Mouse (Mus musculus) forebrain, embryonic 13.5 days (tissue): Measurements from ENCODE around the gene Brinp3. TPM values are rescaled to one million over a fixed set of nuclear protein-coding genes. Genes with fewer than 3 reads are reported as not detected.

Experiments used
- ATAC-seq: fragments of 200-750 bp; cut with Nextera tagmentation; 2 replicates; pipeline ENCODE4 v1.8.0; 2017
- H3K27ac ChIP-seq: fragments of 300-500 bp; sonication (generic); 2 replicates; pipeline ENCODE4 v1.5.1; 2015; ENCODE audit warnings: inconsistent platforms, mild to moderate bottlenecking, moderate library complexity
- H3K27me3 ChIP-seq: fragments of 300-500 bp; sonication (generic); 2 replicates; pipeline ENCODE4 v1.6.1; 2015; ENCODE audit warnings: mild to moderate bottlenecking, inconsistent platforms
- H3K36me3 ChIP-seq: fragments of 300-500 bp; sonication (generic); 2 replicates; pipeline ENCODE4 v1.6.1; 2015; ENCODE audit warnings: mild to moderate bottlenecking, inconsistent platforms; ENCODE audit not compliant: poor library complexity, severe bottlenecking
- H3K4me1 ChIP-seq: fragments of 300-500 bp; sonication (generic); 2 replicates; pipeline ENCODE4 v1.6.1; 2015; ENCODE audit warnings: inconsistent platforms
- H3K4me2 ChIP-seq: fragments of 300-500 bp; sonication (generic); 2 replicates; pipeline ENCODE4 v1.6.1; 2015; ENCODE audit warnings: inconsistent platforms, mild to moderate bottlenecking, moderate library complexity
- H3K4me3 ChIP-seq: fragments of 300-500 bp; sonication (generic); 2 replicates; pipeline ENCODE4 v1.5.1; 2015; ENCODE audit warnings: mild to moderate bottlenecking, inconsistent platforms
- H3K9ac ChIP-seq: fragments of 300-500 bp; sonication (generic); 2 replicates; pipeline ENCODE4 v1.6.1; 2015; ENCODE audit warnings: mild to moderate bottlenecking, inconsistent platforms
- H3K9me3 ChIP-seq: fragments of 300-500 bp; sonication (generic); replicated peaks from 2 replicates; pipeline ENCODE4 v1.6.1; 2016; ENCODE audit warnings: inconsistent platforms
- WGBS: fragments of 180-500 bp; shearing (Covaris S2); methylation state at CpG from one replicate; pipeline ENCODE4 v1.1.7; 2015; 5-methylcytosine and 5-hydroxymethylcytosine counted together
- polyA plus RNA-seq: library from polyadenylated mRNA; unstranded; fragments of >200 nt; fragmentation: Nextera tagmentation; extraction: Ambion mirVana; gene quantifications from 2 replicates; pipeline ENCODE4 v1.2.1, GENCODE M21; 2015

The Brinp3 gene
- polyA plus RNA-seq, 1 experiment from 2014 or later, result 3.7 TPM

- H3K4me3 ChIP-seq, result no peak overlapping the region
- H3K27me3 ChIP-seq, result no peaks in the 10 kb centered on the region
- H3K9me3 ChIP-seq, result no peaks in the 10 kb centered on the region
- WGBS, result 78% methylated on average over 4 of the region's 4 CpGs
- no peak overlapping the region for H3K9ac ChIP-seq
- no peaks in the 10 kb centered on the region for H3K4me1 ChIP-seq
- H3K27ac ChIP-seq, result no peak overlapping the region
- ATAC-seq, result no peak
- H3K4me2 ChIP-seq, result no peak overlapping the region
- no peaks in the 10 kb centered on the region for H3K36me3 ChIP-seq
Observed at GRCm38 (mm10) chr1:146807765-146808164, 313.2 kb downstream of the Brinp3 start.

DNA sequence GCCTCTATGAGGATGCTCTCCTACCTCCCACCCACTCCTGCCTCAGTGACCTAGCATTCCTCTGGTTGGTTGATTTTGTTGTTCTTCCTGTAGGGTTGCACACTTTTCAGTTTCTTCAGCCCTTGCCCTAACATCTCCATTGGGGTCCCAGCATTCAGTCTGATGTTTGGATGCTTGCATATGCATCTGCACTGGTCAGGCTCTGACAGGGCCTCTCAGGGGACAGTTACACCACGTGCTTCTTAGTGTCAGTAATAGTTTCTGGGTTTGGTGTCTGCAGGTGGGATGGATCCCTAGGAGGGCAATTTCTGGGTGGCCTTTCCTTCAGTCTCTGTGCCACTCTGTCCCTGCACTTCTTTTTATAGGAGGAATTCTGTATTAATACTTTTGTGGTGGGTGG, 339.3 kb downstream of the Brinp3 start:
- Histone ChIP-seq H3K27me3 (no peaks in the 10 kb centered on the region), H3K27ac (no peak overlapping the region), H3K36me3 (no peaks in the 10 kb centered on the region), H3K4me1 (no peaks in the 10 kb centered on the region), H3K9ac (no peak overlapping the region), H3K4me2 (no peak overlapping the region), H3K9me3 (no peaks in the 10 kb centered on the region), H3K4me3 (no peak overlapping the region)
- ATAC-seq, result no peak
- WGBS, result 27% methylated on average over 1 of the region's 1 CpGs

DNA sequence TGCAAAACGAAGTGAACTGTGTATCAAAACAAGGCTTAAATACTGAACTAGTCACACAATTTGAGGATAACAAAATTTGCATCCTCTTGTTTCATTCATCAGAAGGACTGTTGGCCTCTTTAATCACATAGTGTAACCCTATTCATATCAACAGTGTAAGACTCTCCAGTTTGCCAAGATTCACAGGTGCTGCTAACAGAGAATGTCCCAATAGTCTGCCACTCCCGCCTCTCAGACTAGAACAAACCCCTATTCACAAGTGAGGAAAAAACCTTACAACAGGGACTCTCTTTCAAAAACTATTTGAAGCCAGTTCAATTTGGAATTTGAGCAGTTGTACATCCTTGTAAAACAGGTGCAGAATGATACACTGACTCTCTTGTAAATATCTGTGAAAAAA, 349.5 kb downstream of the Brinp3 start:
- H3K4me2 ChIP-seq, result no peak overlapping the region
- H3K4me3 ChIP-seq, result no peak overlapping the region
- no peaks in the 10 kb centered on the region for H3K4me1 ChIP-seq
- H3K36me3 ChIP-seq, result no peaks in the 10 kb centered on the region
- no peak for ATAC-seq
- H3K9ac ChIP-seq, result no peak overlapping the region
- H3K27ac ChIP-seq, result no peak overlapping the region
- H3K27me3 ChIP-seq, result no peaks in the 10 kb centered on the region
- 54% methylated on average over 2 of the region's 2 CpGs for WGBS
- no peaks in the 10 kb centered on the region for H3K9me3 ChIP-seq

DNA sequence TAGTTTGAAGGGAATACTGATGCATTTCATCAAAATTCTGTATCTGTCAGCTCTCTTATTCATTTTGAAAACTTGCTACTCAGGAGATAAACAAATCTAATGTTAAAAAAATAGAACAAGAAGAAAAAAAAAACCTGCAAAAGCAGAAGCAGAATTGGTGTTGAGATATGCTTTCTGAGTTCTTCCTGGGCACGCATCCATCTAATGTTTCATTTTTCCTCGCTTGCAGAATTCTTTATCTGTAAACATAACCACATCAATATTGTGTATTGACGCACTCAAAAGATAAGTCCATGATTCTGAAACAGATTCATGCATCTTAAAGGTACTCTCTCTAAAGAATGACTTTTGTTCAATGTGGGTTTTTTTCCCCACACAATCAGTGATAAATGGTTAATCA, 354.3 kb downstream of the Brinp3 start:
- 89% methylated on average over 3 of the region's 3 CpGs for WGBS
- Histone ChIP-seq H3K27ac (no peak overlapping the region), H3K36me3 (no peaks in the 10 kb centered on the region), H3K9me3 (no peaks in the 10 kb centered on the region), H3K27me3 (no peaks in the 10 kb centered on the region), H3K4me1 (no peaks in the 10 kb centered on the region), H3K9ac (no peak overlapping the region), H3K4me3 (no peak overlapping the region), H3K4me2 (no peak overlapping the region)
- no peak for ATAC-seq

DNA sequence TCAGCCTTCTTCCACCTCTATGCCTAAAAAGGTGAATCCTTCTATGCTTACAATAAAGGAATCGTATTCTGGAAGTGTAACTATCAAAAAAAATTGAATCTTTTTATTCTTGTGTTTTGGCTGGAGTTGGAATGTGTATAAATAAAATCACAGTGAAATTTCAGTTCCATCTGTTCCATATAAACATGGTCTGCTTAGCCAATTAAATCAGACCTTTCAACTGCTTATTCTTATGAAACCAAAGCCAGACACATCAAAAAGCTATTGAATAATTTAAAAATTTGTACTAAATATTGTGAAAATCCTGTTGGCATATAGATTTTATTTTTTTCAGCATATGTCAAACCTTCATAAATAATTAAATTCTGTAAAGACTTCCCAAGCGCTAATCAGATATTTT, 355.6 kb downstream of the Brinp3 start:
- Histone ChIP-seq H3K4me3 (no peak overlapping the region), H3K27ac (no peak overlapping the region), H3K9me3 (no peaks in the 10 kb centered on the region), H3K9ac (no peak overlapping the region), H3K36me3 (no peaks in the 10 kb centered on the region), H3K27me3 (no peaks in the 10 kb centered on the region), H3K4me1 (no peaks in the 10 kb centered on the region), H3K4me2 (no peak overlapping the region)
- WGBS, result 74% methylated on average over 2 of the region's 2 CpGs
- no peak for ATAC-seq

- no peak for ATAC-seq
Observed at GRCm38 (mm10) chr1:146898636-146899035, 404.1 kb downstream of the Brinp3 start.

GRCm38 (mm10) chr1:146901691-146902090, 407.1 kb downstream of the Brinp3 start:
- Histone ChIP-seq H3K4me2 (no peak overlapping the region), H3K27ac (no peak overlapping the region), H3K4me1 (no peaks in the 10 kb centered on the region), H3K9ac (no peak overlapping the region), H3K9me3 (no peaks in the 10 kb centered on the region), H3K4me3 (no peak overlapping the region), H3K36me3 (no peaks in the 10 kb centered on the region), H3K27me3 (no peaks in the 10 kb centered on the region)
- ATAC-seq, result no peak
- 94% methylated on average over 9 of the region's 9 CpGs for WGBS

More at GRCm38 (mm10) chr1:146898636-146899035, 404.1 kb downstream of the Brinp3 start:
- H3K9ac ChIP-seq, result no peak overlapping the region
- no peaks in the 10 kb centered on the region for H3K27me3 ChIP-seq
- H3K4me1 ChIP-seq, result no peaks in the 10 kb centered on the region
- no peak overlapping the region for H3K27ac ChIP-seq
- no peaks in the 10 kb centered on the region for H3K9me3 ChIP-seq
- no peak overlapping the region for H3K4me2 ChIP-seq
- no peak overlapping the region for H3K4me3 ChIP-seq
- no peaks in the 10 kb centered on the region for H3K36me3 ChIP-seq

DNA sequence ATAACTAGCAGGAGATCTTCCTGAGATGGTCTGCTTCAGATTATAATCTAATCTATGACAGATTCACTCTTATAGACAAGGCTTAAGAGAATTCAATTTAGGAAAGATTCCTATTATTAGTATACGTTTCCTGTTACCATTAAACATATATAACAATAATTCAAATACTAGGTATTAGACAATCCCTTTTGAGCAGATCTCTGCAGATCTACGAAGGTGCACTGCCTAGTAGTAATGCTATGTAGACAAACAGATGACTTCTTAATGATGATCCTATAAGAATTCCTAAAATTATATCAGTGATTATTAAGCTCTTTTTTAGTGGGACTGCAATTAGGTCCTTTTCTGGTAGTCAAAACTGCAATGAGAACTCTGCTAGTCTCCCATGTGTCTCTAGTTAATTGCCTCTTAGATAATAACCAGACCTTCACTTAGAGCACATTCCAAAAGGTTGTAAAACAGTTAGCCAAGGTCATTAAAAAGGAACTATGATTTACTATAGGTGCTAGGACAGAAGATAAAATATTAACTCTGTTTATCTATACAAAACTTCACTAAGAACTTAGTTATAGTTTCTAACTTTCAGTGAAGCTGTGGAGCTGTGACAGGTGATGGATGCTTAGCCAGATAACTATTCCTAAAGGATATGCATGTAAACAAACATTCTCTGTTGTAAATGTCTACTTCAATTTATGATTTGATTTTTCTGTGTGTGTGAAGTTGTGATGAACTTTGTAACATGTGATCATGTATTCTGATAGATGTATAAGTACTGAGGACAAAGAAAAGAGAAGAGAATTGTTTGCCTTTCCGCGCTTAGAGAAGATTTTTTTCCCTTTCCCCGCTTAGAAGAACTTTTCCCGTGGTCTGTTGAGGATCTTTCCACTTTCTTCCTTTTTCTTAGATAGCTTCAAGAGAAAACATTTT, 445.2 kb downstream of the Brinp3 start:
- ATAC-seq, result no peak
- no peak overlapping the region for H3K4me2 ChIP-seq
- H3K27me3 ChIP-seq, result no peaks in the 10 kb centered on the region
- H3K9ac ChIP-seq, result no peak overlapping the region
- H3K4me1 ChIP-seq, result no peaks in the 10 kb centered on the region
- no peaks in the 10 kb centered on the region; the same call in 1 of the 2 replicates for H3K9me3 ChIP-seq
- WGBS, result 89% methylated on average over 6 of the region's 6 CpGs
- H3K27ac ChIP-seq, result no peak overlapping the region
- no peak overlapping the region for H3K4me3 ChIP-seq
- H3K36me3 ChIP-seq, result no peaks in the 10 kb centered on the region
